Mouse (Mus musculus) intestine, embryonic 15.5 days (tissue): ENCODE measurements around the gene Gm10697. TPM values are rescaled to one million over a fixed set of nuclear protein-coding genes. Genes with fewer than 3 reads are reported as not detected.
"Not testable (repeated sequence)": the region's sequence is repeated elsewhere in the genome, so short reads cannot be mapped to it uniquely, and the experiment has no call there.

Source experiments
- ATAC-seq: fragments of 200-750 bp; cut with Nextera tagmentation; 2 replicates; pipeline ENCODE4 v1.8.0; 2017; ENCODE audit warnings: moderate TSS enrichment, moderate library complexity
- H3K27ac ChIP-seq: fragments of 300-500 bp; sonication (generic); 2 replicates; pipeline ENCODE4 v1.5.1; 2015; ENCODE audit warnings: mild to moderate bottlenecking, inconsistent platforms
- H3K27me3 ChIP-seq: fragments of 300-500 bp; sonication (generic); replicated peaks from 2 replicates; pipeline ENCODE4 v1.6.1; 2015; ENCODE audit warnings: inconsistent platforms
- H3K36me3 ChIP-seq: fragments of 300-500 bp; sonication (generic); 2 replicates; pipeline ENCODE4 v1.6.1; 2015; ENCODE audit warnings: inconsistent platforms
- H3K4me1 ChIP-seq: fragments of 300-500 bp; sonication (generic); replicated peaks from 2 replicates; pipeline ENCODE4 v1.6.1; 2015; ENCODE audit warnings: inconsistent platforms
- H3K4me2 ChIP-seq: fragments of 300-500 bp; sonication (generic); replicated peaks from 2 replicates; pipeline ENCODE4 v1.6.1; 2015; ENCODE audit warnings: mild to moderate bottlenecking, inconsistent platforms
- H3K4me3 ChIP-seq: fragments of 300-500 bp; sonication (generic); replicated peaks from 2 replicates; pipeline ENCODE4 v1.5.1; 2015; ENCODE audit warnings: inconsistent platforms
- H3K9ac ChIP-seq: fragments of 300-500 bp; sonication (generic); 2 replicates; pipeline ENCODE4 v1.6.1; 2015; ENCODE audit warnings: inconsistent platforms
- H3K9me3 ChIP-seq: fragments of 300-500 bp; sonication (generic); 2 replicates; pipeline ENCODE4 v1.6.1; 2016; ENCODE audit warnings: inconsistent platforms
- WGBS: fragments of 180-500 bp; shearing (Covaris S2); methylation state at CpG from one replicate; pipeline ENCODE4 v1.1.7; 2015; 5-methylcytosine and 5-hydroxymethylcytosine counted together
- polyA plus RNA-seq: library from polyadenylated mRNA; unstranded; fragments of >200 nt; fragmentation: Nextera tagmentation; extraction: Ambion mirVana; gene quantifications from 2 replicates; pipeline ENCODE4 v1.2.1, GENCODE M21; 2015

Gene Gm10697
- not detected in 2 replicates for polyA plus RNA-seq

- H3K36me3 ChIP-seq, ATAC-seq, H3K4me1 ChIP-seq, H3K27me3 ChIP-seq, H3K4me2 ChIP-seq, H3K9me3 ChIP-seq, H3K9ac ChIP-seq, H3K27ac ChIP-seq, H3K4me3 ChIP-seq: not testable (repeated sequence)
- 78% methylated on average over 2 of the region's 3 CpGs for WGBS
These were observed at the start of gene Gm10697 for GRCm38 (mm10) chr3:94072544-94072943. Gene Gm10697, minus strand, starts transcription at chr3:94072644.

GRCm38 (mm10) chr3:94115071-94115470 lies 42.6 kb upstream of the Gm10697 start:
- ATAC-seq, H3K9ac ChIP-seq, H3K9me3 ChIP-seq, H3K36me3 ChIP-seq, H3K4me1 ChIP-seq, H3K27me3 ChIP-seq, H3K4me3 ChIP-seq, H3K27ac ChIP-seq, H3K4me2 ChIP-seq: not testable (repeated sequence)
- 74% methylated on average over 1 of the region's 1 CpGs for WGBS

GRCm38 (mm10) chr3:94054785-94055184 lies 17.7 kb downstream of the Gm10697 start, which contains the start of gene Gm9125:
Gene Gm9125, minus strand, starts transcription at chr3:94054885.
- 83% methylated on average over 2 of the region's 3 CpGs for WGBS
- ATAC-seq, H3K9ac ChIP-seq, H3K4me1 ChIP-seq, H3K9me3 ChIP-seq, H3K4me2 ChIP-seq, H3K27me3 ChIP-seq, H3K27ac ChIP-seq, H3K4me3 ChIP-seq, H3K36me3 ChIP-seq: not testable (repeated sequence)

- not testable (repeated sequence) for H3K9ac ChIP-seq, H3K4me3 ChIP-seq, H3K4me2 ChIP-seq, H3K27me3 ChIP-seq, H3K9me3 ChIP-seq, H3K4me1 ChIP-seq, H3K36me3 ChIP-seq, H3K27ac ChIP-seq
- ATAC-seq, result peak; percentile 96
- WGBS, result no CpG with 5 or more reads among the region's 5 CpGs
These were observed 22.8 kb downstream of the Gm10697 start for GRCm38 (mm10) chr3:94049566-94050121.

GRCm38 (mm10) chr3:94038241-94038640 lies 34.2 kb downstream of the Gm10697 start:
- not testable (repeated sequence) for H3K4me1 ChIP-seq, H3K27ac ChIP-seq, H3K4me2 ChIP-seq, H3K9ac ChIP-seq, H3K9me3 ChIP-seq, ATAC-seq, H3K36me3 ChIP-seq, H3K4me3 ChIP-seq, H3K27me3 ChIP-seq
- 87% methylated on average over 1 of the region's 1 CpGs for WGBS

- H3K27ac ChIP-seq, H3K36me3 ChIP-seq, H3K4me3 ChIP-seq, H3K4me2 ChIP-seq, ATAC-seq, H3K9me3 ChIP-seq, H3K9ac ChIP-seq, H3K27me3 ChIP-seq, H3K4me1 ChIP-seq: not testable (repeated sequence)
- 92% methylated on average over 18 of the region's 18 CpGs for WGBS
These were observed 38.0 kb downstream of the Gm10697 start for GRCm38 (mm10) chr3:94034400-94034799.

Other genes with a start within 250 kb of the Gm10697 start
- not detected in 2 replicates for gene Tdpoz3, start 246.6 kb downstream of the Gm10697 start, polyA plus RNA-seq
- gene Gm9117, start 129.1 kb downstream of the Gm10697 start, polyA plus RNA-seq, result 0.20 and 0.37 TPM in 2 replicates
- not detected in 2 replicates for gene Tdpoz5, start 111.3 kb downstream of the Gm10697 start, polyA plus RNA-seq
- not detected in 2 replicates for gene Gm9125, start 17.8 kb downstream of the Gm10697 start, polyA plus RNA-seq
- not detected in 2 replicates for gene Gm10696, start 105.5 kb upstream of the Gm10697 start, polyA plus RNA-seq
- gene Gm5286, start 124.1 kb upstream of the Gm10697 start, polyA plus RNA-seq, result not detected in 2 replicates
- not detected in 2 replicates for gene Gm4778, start 191.4 kb upstream of the Gm10697 start, polyA plus RNA-seq
- 15.6 and 18.7 TPM in 2 replicates for gene Them4, start 237.4 kb upstream of the Gm10697 start, polyA plus RNA-seq